Mouse (Mus musculus): ENCODE results near the gene Tmcc3.

DNA sequence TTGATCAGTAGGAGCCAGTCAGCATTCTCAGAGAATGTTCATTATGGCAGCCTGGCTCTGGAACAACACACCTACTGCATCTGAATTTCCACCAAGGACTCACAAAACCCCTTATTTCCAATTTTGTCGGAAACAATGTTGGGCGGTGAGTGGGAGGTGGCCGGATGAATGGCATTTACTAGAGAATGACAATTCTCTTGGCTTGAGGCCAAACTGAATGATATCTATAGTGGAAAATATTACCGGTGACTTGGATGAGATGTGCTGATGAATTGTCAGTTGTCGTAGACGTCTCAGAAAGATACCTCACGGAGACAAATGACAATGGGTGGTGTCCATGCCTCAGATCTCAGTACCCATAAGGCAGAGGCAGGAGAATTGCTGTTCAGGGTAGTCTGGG lies 133.4 kb downstream of the Tmcc3 start:
- TF ChIP-seq CTCF (IDR thresholded peaks at IDR 0.05; ENCODE audit: low read depth, low read length) (no peak), POLR2A (IDR thresholded peaks at IDR 0.05; ENCODE audit: insufficient read depth, low read length) (no peak), EP300 (IDR thresholded peaks at IDR 0.05; ENCODE audit: insufficient read depth, low read depth, low read length) (no peak)

Data from ES-Bruce4 (cell line).